Mouse (Mus musculus): ENCODE measurements around the gene Mfsd6. TPM values are rescaled to one million over a fixed set of nuclear protein-coding genes. Genes with fewer than 3 reads are reported as not detected.

Mfsd6 gene
- total RNA-seq (2012; rRNA removed) (2.9 and 4.3 TPM in 2 replicates), polyA plus RNA-seq (2012; ENCODE audit: insufficient read depth in 1 of 2, insufficient read length in 2 of 2, low read depth in 1 of 2, low replicate concordance in 2 of 2, missing spikeins in 1 of 2) (1 to 10 TPM in 1 of 2 experiments, not detected in 1; 6.4 TPM)

DNA sequence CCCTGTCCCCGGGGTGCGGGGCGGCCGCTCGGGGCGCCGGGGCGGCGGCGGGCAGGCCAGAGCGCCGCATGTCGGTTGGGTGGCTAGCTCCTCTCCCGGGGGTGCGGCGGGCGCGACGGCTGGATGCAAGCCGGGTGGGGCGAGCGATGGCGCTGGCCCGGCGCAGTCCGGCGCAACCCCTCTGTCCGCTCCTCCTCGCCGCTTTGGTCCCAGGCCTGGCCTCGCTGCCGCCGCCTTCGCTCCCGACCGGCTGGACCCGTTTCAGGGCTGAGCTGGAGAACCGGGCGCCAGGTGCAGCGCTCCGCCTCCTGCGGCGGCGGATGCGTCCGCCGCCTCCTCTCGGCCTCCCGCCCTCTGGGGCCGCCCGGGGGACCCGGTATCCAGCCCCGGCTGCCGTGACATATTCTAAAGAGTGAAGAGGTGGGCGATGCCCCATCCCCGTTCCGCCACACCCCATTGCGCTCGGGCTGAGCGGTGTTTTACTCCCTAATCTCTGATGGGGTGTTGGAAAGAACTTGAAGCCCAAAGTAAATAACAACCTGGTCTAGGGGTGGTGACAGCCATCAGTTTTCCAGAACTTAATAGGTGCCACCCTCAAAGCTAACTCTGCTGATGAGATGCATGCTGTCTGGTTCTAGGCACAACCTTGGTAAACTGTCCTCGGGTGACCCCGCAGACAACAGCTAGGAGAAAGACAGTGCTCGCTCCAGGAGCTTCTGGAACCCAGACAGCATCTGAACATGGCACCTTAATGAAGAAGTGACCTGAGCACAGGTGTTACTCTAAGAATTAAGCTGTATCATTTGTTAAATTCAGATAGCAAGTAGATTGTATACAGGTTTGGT, at the start of gene Mfsd6:
Mfsd6 (minus strand) TSS at position 407 of the 845 bp plus-strand sequence.
- peaks cover 0 to 25% of the 10 kb centered on the region in 2 experiments; a peak in 2 of 4 replicates for H3K36me3 ChIP-seq (ENCODE audit: control insufficient read depth in 1 of 2, insufficient read depth in 2 of 2, low read length in 2 of 2)
- H3K4me3 ChIP-seq (ENCODE audit: control insufficient read depth in 1 of 2, insufficient read depth in 1 of 2, low read depth in 2 of 2, low read length in 2 of 2), result peak within 1 kb of the TSS; percentile 86 to 88
- TF ChIP-seq BHLHE40 (IDR thresholded peaks at IDR 0.05; ENCODE audit: borderline replicate concordance, low read depth, low read length), result no peak; the same call in 1 of the 2 replicates
- TF ChIP-seq MAZ (IDR thresholded peaks at IDR 0.05; ENCODE audit: low read depth, low read length), result no peak; the same call in 1 of the 2 replicates
- TF ChIP-seq SIN3A (IDR thresholded peaks at IDR 0.05; ENCODE audit: low read length), result peak; percentile 36; the same call in 1 of the 2 replicates
- TF ChIP-seq ZNF384 (IDR thresholded peaks at IDR 0.05; ENCODE audit: low read depth, low read length), result no peak
- no peak for TF ChIP-seq TCF12 (IDR thresholded peaks at IDR 0.05; ENCODE audit: low read depth, low read length)
- TF ChIP-seq POLR2A (IDR thresholded peaks at IDR 0.05; ENCODE audit: control insufficient read depth in 1 of 2, insufficient read depth in 1 of 2, low read depth in 1 of 2, low read length in 2 of 2, poor library complexity in 1 of 2), result no peak; a peak in 1 of 4 replicates
- TF ChIP-seq SMC3 (IDR thresholded peaks at IDR 0.05; ENCODE audit: low read depth, low read length), result no peak
- TF ChIP-seq POLR2AphosphoS5 (IDR thresholded peaks at IDR 0.05; ENCODE audit: borderline replicate concordance, low read depth, low read length), result no peak
- no peak for TF ChIP-seq KAT2A (conservative IDR thresholded peaks at IDR 0.05; ENCODE audit: low read depth, low read length)
- 0 out of 2 replicates have a peak, but pooled peaks have one; percentile 61 for TF ChIP-seq UBTF (IDR thresholded peaks at IDR 0.05; ENCODE audit: borderline replicate concordance, insufficient read depth, low read depth, low read length)
- TF ChIP-seq E2F4 (IDR thresholded peaks at IDR 0.05; ENCODE audit: borderline replicate concordance, low read depth, low read length), result no peak
- TF ChIP-seq GATA1 (IDR thresholded peaks at IDR 0.05; ENCODE audit: low read depth, low read length), result no peak
- TF ChIP-seq TAL1 (IDR thresholded peaks at IDR 0.05; ENCODE audit: low read length), result no peak
- TF ChIP-seq ZMIZ1 (IDR thresholded peaks at IDR 0.05; ENCODE audit: low read depth, low read length), result no peak
- no peak for TF ChIP-seq CHD2 (IDR thresholded peaks at IDR 0.05; ENCODE audit: low read length)
- peak within 1 kb of the TSS; percentile 21; the same call in 1 of the 2 replicates for H3K27ac ChIP-seq (ENCODE audit: control insufficient read depth, low read depth, low read length)
- peaks cover 13 to 28% of the 10 kb centered on the region in 2 experiments for H3K4me1 ChIP-seq (ENCODE audit: control insufficient read depth in 1 of 2, insufficient read depth in 2 of 2, low read length in 2 of 2)
- no peaks in the 10 kb centered on the region for H3K9me3 ChIP-seq (replicated peaks; ENCODE audit: insufficient read depth, low read length)
- H3K79me2 ChIP-seq (ENCODE audit: control insufficient read depth, insufficient read depth, low read length, poor library complexity), result peaks cover 5% of the 10 kb centered on the region; the same call in 1 of the 2 replicates
- peak within 1 kb of the TSS; percentile 82 for H3K9ac ChIP-seq (ENCODE audit: control insufficient read depth, low read depth, low read length, poor library complexity, severe bottlenecking)
- H3K27me3 ChIP-seq (ENCODE audit: control insufficient read depth in 1 of 2, insufficient read depth in 2 of 2, low read length in 2 of 2), result no peaks in the 10 kb centered on the region
- peak; percentile 51 for DNase-seq (ENCODE audit: low read depth, low spot score)

DNA sequence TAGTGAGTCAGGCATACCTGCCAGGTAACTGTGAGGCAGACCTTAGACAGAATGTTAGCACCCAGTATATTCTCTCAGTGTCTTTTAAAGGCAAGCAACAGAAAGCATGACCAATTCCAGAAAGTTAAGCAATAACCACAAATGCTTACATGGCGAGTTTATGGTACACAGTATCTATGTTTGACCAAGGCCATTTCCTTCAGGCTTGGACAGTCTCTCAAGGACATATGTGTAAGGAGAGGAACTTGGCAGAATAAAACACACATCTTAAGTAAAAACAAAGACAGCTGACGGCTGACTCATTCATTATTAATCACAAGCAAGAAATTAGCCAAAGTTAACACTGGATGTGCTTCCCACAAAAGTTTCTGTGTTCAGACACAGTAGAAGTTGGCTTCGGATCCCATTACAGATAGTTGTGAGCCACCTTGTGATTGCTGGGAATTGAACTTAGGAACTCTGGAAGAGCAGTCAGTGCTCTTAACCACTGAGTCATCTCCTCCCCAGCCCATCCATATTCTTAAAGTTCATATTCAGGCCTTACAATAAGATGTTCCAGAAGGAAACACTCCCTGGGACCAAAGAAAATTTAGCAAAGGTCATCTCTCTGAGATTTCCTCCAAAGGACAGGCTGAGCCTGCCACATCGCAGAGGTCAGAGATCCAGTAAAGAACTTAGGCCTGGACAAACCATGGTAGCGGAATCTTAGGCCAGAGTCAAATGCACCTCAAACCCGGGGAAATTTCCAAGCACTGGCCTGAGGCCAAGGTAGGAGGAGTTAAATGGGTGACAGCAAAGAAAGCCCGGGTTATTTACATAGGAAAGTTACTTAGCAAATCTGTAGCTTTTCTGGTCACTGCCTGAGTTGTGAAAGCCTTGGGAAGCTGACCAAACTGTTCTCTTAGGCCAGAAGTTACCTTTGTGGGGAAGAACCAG, 38.2 kb upstream of the Mfsd6 start:
- no peaks in the 10 kb centered on the region for H3K9me3 ChIP-seq (replicated peaks; ENCODE audit: insufficient read depth, low read length)
- DNase-seq (ENCODE audit: low read depth, low spot score), result no peak
- TF ChIP-seq MAX (IDR thresholded peaks at IDR 0.05; ENCODE audit: low read length), result no peak
- no peak for TF ChIP-seq ZC3H11A (IDR thresholded peaks at IDR 0.05; ENCODE audit: low read depth, low read length)
- no peak for TF ChIP-seq USF2 (IDR thresholded peaks at IDR 0.05; ENCODE audit: borderline replicate concordance in 1 of 2, insufficient read depth in 1 of 2, low read depth in 1 of 2, low read length in 2 of 2)
- no peak for TF ChIP-seq KAT2A (conservative IDR thresholded peaks at IDR 0.05; ENCODE audit: low read depth, low read length)
- TF ChIP-seq NELFE (IDR thresholded peaks at IDR 0.05; ENCODE audit: low read depth, low read length), result no peak
- no peak for TF ChIP-seq TAL1 (IDR thresholded peaks at IDR 0.05; ENCODE audit: low read length)
- TF ChIP-seq MAFK (IDR thresholded peaks at IDR 0.05; ENCODE audit: borderline replicate concordance, low read depth, low read length), result no peak
- no peak for TF ChIP-seq MYC (IDR thresholded peaks at IDR 0.05; ENCODE audit: low read depth, low read length)
- TF ChIP-seq ETS1 (IDR thresholded peaks at IDR 0.05; ENCODE audit: low read depth, low read length), result no peak
- no peak for TF ChIP-seq ZNF384 (IDR thresholded peaks at IDR 0.05; ENCODE audit: low read depth, low read length)
- no peak for TF ChIP-seq BHLHE40 (IDR thresholded peaks at IDR 0.05; ENCODE audit: borderline replicate concordance, low read depth, low read length)
- no peak for TF ChIP-seq ZKSCAN1 (IDR thresholded peaks at IDR 0.05; ENCODE audit: low read depth, low read length)
- H3K79me2 ChIP-seq (ENCODE audit: control insufficient read depth, insufficient read depth, low read length, poor library complexity), result no peaks in the 10 kb centered on the region
- no peaks in the 10 kb centered on the region; a peak in 1 of 4 replicates for H3K4me1 ChIP-seq (ENCODE audit: control insufficient read depth in 1 of 2, insufficient read depth in 2 of 2, low read length in 2 of 2)
- peaks cover 0 to 2% of the 10 kb centered on the region in 2 experiments; a peak in 2 of 4 replicates for H3K36me3 ChIP-seq (ENCODE audit: control insufficient read depth in 1 of 2, insufficient read depth in 2 of 2, low read length in 2 of 2)
- H3K27me3 ChIP-seq (ENCODE audit: control insufficient read depth in 1 of 2, insufficient read depth in 2 of 2, low read length in 2 of 2), result no peaks in the 10 kb centered on the region
- H3K4me3 ChIP-seq (ENCODE audit: control insufficient read depth in 1 of 2, insufficient read depth in 1 of 2, low read depth in 2 of 2, low read length in 2 of 2), result no peak overlapping the region
- no peak overlapping the region for H3K27ac ChIP-seq (ENCODE audit: control insufficient read depth, low read depth, low read length)
- H3K9ac ChIP-seq (ENCODE audit: control insufficient read depth, low read depth, low read length, poor library complexity, severe bottlenecking), result no peak overlapping the region
